Mouse (Mus musculus) neural tube, embryonic 10.5 days (tissue): ENCODE measurements around the gene Eif6.

Experiments
- DNase-seq: peaks from one replicate; pipeline ENCODE4 v3.0.0-alpha.2; 2017; ENCODE audit warnings: low spot score; ENCODE audit errors: extremely low spot score

Eif6 gene

DNA sequence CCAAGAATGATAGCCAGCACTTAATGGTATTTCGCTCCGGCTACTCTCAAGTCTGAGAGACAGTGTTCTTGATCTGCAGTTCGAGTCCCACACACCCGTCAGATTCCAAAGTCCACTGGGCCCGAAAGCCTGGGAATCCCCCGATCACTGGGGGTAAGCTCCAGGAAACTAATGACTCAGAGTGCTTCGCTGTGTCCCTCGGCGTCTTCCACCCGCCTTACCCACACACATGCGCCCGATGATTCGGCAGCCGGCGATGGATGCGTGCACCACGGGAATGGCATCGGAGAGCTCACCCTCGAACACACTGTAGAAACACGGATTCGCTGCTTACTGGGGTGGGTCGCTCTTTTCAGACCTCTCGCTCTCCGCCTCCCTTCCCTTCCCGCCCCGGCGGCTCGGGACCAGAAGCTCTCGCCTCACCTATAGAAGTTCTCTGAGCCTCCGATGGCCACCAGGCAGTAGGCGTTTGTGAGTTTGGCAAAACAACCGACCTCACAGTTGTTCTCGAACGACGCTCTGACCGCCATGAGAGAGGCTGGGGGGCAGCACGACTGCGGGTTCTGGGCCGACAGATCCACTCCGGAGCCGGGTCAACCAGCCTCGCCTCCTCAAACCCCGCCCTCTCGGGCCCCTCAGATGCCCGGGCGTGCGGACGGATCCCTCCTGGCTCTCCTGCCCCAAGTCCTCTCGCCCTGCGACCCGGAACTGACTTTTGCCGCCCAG lies 658 bp downstream of the Eif6 start:
- DNase-seq = peak; percentile 31

DNA sequence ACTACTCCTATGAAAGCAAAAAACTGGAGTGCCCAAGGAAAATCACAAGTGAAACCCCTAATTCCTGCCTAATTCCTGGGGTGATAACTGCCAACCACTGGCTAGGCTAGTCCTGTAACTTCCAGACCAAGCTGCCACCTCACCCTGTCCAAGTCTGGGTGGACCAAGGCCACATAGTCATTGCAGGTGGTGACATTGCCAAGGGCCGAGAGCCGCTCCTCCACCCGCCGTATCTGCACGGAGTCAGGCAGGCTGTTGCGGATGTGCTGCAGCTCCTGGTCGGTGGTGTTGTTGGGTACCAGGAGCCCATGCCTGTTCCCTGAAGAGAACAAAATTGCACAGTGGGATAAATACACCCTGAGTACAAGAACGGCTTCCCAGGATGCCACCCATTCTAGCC lies 3.0 kb downstream of the Eif6 start:
- no peak for DNase-seq

DNA sequence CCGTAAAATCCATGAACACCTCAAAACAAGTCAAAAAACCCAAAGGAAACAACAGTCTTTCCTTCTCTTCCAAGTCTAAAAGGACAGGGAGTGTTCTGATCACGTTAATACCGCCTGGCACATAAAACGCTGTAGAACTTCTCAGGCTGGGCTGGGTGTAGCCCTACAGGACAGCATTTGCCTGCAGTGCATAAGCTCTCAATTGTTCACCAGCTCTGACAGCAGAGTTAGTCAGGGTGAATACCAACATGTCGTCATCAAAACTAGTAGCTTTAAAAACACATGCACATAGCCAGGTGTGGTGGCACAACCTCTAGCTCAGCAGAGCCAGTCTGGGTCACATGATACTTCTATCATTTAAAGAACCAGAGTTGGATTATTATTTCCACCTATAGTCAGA lies 5.9 kb downstream of the Eif6 start:
- DNase-seq = no peak

DNA sequence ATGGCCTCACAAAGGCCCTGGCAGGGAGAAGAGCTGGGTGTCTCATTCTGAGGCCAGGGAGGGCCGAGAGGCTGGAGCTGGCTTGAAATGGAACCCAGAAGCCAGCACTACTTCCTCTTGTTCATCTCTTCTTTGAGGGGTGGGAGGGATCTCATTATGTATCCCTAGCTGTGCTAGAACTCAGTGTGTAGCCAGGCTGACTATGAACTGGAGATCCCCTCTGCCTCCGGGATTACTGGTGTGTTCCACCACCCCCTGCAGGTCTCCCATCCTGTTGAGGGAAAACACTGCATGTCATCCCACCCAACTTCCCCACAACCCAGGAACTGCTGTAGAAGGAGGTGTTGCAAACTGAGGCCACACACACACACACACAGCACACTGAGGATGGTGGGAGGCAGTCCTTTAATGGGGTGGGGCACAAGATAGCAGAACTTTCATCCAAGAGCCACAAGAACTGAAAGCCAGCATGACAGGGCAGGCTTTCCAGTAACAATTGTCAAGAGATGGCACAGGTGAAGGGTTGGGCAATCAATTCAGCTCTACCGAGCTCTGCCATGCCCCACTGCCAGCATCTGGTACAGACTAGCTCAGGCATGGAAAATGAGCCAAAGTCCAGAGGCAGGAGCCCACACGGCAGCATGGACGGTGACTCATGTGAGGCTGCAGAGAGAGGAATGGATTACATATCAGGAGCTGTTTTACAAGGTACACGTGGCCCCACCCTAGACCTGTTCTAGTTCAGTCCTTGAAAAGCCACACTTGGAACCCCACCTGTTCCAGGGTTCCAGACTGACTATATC lies 7.1 kb downstream of the Eif6 start:
- no peak for DNase-seq

DNA sequence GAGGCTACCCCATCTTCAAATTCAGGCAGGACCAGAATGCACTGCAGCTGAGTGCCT lies 7.5 kb downstream of the Eif6 start, which contains the start of gene BC029722:
Gene BC029722, minus strand, starts transcription at position 35 of the 57 bp plus-strand sequence.
- no peak for DNase-seq

DNA sequence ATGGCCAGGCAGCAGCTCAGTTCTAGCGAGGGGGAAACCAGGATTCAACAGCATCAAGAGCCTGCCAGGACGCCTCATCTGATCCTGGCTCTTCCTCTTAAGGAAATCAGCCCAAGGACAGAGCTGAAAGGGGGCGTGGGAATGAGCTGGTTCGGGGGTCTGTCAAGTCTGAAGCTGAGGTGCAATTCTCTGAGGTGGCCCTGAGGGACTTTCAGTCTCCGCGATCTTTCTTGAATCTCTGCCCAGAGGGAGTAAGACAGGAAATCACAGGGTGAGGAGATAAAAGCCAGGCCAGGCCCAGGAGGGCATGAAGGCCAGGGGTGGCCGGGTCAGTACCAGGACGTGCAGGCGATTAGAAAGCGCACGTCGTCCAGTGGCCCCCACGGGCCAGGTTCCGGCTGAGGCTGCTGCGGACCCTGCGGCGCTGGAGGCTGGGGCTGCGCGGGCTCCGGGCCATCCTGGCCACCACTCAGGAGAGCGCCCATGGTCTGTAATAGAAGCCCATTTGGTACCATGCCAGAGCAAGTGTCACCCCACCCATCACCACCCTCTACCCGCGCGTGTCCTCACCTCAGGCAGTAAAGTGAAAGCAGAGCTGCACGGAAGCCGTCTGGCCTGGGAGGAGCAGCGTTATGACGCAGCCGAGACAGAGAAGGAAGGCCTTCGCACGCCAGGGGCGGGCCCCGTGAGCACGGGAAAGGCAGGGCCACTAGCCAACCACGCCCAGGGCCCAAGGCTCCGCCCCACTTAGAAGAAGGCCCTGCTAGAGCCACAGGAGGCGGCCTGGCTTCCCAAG lies 7.9 kb downstream of the Eif6 start:
- peak; percentile 85 for DNase-seq

DNA sequence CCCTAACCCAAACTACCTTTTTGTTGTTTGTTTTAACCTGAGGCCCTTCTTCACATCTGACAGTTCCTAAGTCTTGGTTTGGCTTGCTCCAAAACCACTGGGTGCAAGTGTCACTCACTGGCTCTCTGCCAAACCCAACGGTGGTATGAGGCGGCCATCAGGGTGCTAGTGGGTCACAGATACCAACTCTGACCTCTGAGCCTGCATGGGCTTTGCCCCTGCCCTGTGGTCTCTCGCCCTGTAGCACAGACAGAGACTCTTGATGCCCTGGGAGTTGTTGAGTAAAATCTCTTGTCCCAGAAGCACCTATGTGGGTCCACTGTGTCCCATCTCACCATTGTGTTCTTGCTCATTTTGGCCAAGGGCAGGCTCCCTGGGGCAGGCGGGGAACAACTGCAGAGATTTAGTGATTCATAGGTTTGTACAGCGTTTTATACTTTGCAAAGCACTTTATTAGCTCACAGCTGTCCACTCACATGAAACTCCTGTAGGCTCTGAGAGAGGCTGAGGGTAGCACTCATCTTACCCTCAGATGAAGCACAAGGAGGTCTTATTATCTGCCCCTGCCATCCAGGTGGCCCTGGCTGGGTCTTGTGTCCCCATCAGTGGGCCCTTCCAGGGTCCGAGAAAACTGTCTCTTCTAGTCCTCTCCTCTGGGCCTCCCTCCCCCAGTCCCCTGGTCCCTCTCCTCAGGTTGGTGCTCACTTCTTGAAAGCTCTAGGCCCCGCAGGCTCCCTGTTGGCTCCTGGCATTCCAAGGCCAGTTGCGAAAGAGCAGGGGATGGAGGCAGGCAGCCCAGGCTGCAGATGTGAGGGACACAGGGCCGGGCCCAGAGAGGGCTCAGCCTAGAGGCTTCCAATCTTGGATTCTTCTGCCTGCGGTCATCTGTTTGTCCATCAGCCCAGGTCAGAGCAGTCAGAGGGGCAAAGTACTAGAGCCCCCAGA lies 9.2 kb downstream of the Eif6 start:
- no peak for DNase-seq

DNA sequence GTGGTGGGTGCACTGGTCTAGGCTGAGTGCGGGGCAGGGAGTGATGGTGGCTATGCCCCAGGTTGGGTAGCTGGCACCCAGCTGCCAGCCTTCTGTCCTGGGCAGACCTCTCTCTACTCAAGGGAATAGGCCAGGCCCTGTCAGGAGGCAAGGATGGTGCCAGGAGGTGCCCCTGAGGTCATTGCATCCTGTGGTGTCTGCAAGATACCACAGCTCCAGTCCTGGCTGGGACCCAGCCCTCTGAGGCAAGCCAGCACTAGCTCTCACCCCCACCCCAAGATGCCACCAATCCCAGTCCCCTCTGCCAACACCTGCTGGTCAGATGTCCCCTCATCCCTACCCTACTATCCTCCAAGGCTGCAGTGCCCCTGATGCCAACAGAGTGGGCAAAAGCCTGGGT lies 10.5 kb downstream of the Eif6 start:
- no peak for DNase-seq

DNA sequence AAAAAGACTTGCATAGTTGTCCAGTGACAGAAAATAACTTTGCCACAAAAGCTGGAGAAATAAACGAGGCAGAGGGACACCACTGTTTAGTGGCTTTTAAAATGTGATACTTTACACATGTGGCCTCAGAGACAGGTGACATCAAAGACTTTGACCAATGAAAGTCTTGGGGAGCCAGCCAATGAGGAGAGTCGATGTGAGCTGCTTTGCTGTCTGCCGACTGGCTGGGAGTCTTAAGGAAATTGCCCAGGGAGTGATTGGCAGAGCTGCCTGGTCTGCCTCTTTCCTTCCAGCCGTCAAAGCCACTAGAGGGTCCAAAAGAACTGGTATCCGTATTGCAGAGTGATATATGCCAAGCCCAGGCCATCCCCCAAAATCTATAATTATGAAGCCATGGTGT lies 11.9 kb downstream of the Eif6 start:
- no peak for DNase-seq

DNA sequence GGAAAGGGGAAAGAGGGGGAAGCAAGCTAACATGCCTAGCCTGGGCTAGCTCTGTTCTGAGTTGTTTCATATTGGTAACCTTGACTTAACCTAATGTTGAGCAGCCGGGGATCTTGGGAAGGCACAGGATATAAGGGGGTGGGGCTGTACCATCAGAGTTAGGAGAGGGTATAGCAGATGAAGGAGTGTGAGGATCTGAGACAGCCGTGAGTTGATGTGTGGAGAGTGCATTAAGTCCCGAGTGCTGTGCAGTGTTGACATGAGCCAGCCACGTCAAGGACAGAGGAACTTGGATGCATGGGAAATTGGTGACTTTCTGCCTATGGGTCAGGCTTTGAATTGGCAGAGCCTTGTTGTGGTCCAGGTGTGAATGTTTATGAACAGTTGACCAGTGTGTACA lies 14.1 kb downstream of the Eif6 start:
- DNase-seq = no peak

DNA sequence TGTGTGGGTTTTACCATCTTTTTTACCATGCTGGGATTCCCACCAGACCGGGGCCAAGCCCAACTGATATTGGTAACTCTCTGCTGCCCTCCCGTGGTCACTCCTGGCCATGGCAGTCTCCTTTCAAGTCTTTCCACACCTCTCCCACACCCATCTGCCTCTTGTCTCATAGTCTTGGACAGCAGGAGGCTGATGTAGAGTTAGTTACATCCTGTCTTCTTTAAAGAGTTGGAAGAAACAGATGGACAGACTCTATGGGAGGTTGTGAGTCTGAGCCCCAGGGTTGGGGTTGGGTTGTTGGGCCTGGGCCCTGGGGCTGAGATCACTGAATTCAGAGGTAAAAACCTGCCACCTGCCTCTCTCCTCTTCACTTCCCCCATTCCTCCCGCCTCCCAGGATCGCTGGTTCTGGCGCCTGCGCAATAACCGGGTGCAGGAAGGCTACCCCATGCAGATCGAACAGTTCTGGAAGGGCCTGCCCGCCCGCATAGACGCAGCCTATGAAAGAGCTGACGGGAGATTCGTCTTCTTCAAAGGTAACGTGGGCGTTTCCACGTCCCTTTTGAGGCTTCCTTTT lies 14.8 kb downstream of the Eif6 start:
- peak; percentile 84 for DNase-seq

DNA sequence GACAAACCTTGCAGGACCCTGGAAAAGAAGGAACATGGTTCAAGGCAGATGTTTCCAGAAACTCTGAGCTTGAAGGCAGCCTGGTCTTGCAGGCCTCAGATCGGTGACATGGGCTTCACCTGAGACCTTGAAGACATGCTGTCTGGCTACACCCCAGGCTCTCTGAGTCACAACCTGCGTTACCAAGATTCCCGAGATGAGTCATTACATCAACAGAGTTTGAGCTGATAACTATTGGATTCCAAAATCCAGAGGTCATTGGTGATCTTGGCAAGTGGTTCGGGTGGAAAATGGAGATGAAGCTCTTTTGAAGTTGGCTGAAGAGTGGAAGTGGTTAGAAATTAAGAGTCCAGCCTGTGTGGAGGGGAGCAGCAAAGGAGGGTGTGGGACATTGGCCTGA lies 17.1 kb downstream of the Eif6 start:
- no peak for DNase-seq

DNA sequence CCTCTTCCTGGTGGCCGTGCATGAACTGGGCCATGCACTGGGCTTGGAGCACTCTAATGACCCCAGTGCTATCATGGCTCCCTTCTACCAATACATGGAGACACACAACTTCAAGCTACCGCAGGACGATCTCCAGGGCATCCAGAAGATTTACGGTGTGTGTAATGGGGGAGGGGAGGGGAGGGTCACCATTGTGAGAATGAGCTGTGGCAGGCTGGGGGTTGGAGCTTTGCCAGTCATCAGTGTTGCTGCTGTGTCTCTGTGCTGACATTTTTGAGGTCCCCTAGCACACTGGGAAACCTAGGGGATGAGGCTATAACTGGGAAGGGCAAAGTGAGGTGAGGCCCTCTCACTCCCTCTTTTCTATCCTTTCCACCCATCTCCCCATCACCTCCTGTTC lies 19.3 kb downstream of the Eif6 start:
- DNase-seq = no peak

DNA sequence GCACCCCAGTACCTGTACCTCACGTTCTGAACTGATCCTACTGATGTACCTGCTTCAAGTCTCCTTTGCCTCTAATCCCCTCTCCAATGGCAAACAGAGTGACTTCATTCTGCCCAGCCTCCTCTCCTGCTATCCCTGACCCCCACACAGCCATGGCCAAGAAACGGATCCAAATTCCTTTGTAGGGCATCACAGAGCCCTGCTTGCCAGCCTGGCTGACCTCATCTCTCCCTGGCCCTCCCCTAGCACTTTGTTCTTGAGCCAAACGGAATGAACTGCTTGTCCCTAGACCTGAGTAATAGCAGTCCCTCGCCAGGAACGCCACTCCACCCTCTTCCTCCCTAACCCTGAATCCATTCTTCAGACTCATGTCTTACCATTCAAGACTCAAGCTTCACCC lies 20.2 kb downstream of the Eif6 start:
- DNase-seq = no peak

DNA sequence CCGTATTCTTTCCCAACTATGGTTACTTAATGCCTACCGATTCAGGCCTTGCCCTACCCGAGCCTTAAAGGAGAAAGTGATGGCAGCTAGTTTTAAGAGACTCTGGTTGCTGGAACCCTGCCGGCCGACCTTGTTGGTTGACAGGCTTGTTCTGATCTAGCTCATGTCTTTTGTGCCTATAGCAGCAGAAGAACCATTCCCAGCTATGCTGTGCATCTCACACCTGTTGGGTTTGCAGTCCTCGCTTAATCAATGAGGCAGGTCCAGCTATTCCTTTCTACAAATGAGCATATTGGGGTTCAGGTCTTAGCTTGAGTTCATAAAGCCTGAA lies 20.8 kb downstream of the Eif6 start:
- no peak for DNase-seq

DNA sequence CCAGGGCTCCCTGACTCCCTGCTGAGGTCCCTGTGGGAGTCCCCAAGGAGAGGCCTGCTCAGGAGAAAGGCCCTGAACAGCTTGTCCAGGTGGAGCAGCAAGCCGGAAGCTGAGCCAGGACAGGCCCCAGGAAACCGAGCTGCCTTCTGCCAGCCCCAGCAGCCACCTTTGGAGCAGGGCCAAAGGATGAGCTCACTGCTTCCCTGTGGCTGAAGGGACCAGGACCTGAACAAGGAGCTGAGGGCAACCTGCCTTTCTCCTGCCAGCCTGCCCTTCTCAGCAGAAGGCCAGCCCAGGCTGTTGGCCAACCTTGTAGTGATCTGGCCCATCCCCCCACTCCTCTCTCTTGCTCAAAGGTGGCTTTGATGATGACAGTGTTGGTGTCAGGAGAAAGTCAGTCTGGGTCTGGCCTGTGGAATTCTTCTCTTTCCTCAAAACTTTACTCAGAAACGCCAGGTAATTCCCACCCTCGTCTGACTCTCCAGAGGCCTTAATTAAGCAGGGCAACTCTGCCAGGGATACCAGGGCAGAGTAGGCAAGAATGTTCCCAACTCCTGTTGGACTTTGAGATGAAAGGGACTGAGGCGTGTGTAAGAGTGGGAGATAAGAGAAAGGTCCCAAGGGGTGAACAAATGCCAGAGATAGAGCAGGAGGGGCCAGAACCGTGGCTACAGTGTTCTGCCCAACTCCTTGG lies 21.3 kb downstream of the Eif6 start:
- no peak for DNase-seq

DNA sequence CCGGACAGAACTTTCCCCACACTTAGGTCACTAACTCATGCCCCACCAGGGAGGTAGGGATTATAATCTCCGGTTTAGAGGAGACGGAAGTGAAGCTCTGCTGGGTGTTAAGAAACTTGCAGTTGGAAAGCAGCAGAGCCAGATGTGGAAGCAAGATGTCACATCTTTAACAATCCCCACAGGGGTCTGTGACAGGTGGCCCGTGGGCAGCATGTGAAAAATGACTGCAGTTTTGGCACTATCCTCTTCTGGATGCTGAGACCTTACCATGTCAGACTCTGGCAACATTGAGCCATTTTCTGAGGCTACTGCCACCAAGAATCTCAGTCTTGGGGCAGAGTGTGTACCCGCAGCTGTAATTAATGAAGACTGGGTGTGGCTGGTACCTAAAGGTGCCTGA lies 22.7 kb downstream of the Eif6 start:
- no peak for DNase-seq

DNA sequence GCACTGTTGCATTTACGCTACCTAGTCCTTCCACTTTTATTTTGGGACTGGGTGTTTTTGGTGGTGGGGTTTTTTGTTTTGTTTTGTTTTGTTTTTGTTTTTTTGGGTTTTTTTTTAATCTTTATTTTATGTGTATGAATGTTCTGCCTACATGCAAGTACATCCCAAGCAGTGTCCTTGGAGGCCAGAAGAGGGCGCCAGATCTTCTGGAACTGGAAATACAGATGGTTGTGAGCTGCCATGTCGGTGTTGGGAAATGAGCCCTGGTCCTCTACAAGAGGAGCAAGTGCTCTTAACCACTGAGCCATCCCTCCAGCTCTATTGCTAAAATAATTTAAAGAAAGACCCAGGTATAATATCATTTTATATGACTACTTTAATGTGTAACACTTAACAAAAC lies 24.0 kb downstream of the Eif6 start:
- no peak for DNase-seq

DNA sequence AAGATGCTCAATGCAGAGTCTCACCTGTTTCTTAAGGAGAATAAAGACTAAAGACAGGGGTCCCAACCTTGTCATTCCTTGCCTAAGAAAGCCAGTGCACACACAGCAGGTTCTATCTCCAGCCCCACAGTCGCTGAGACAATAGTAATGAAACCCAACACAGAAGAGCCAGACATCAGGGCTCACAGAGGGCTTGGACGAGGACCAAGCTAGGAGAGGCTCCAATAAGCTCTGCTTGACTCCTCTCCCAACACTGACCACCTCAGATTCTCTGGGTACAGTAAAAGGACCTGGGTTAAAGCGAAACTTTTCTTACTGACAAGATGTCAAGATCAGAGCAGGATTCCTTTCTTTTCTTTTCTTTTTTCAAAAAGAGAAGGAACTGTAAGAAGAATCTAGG lies 28.1 kb downstream of the Eif6 start:
- DNase-seq = no peak

DNA sequence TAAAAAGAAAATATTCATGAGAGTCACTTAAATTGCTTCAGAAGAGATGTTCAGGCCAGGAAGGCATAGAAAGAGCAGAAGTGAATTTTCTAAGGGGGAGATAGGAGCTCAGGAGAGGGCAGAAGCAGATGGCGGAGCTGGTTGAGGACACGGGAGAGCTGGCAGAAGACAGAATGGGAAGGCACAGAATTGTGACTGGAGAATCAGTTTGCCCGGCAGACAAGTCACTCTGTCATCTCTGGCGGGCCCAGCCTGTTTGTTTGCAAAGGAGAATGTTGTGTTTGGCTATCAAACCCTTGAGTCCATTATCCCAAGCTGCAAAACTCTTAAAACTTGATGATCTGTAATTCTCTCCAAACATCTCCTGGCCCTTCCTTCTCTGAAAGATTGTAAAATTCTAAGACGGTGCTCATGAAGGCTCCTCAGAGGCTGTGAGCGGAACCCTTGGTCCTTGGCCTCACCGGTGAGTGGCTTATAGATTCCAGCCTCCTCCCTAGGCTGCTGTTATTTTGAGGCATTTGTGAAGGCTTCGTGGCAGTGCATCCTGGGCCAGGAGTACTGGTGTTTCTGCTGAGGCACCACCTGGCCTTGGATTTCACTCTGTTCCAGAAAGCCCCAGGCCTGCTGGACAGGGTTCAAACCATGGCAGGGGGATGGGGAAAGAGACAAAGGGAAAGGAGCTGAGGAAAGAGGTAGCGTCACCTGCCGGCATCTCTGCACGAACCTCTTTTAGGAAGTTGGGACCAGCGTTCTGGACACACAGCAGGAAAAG lies 31.9 kb downstream of the Eif6 start:
- DNase-seq = no peak
